Mouse (Mus musculus) liver, postnatal 0 days (tissue): ENCODE results near the gene Fxr1.

Source experiments
- CTCF ChIP-seq: sonication (generic); IDR thresholded peaks from 2 replicates; pipeline ENCODE4 v1.5.1; 2016; ENCODE audit warnings: antibody characterized with exemption, low read depth
- EP300 ChIP-seq: IDR thresholded peaks from 2 replicates; pipeline ENCODE4 v1.6.1; 2016; ENCODE audit warnings: antibody characterized with exemption, low read depth, mild to moderate bottlenecking

GRCm38 (mm10) chr3:34107631-34108030 is 87.9 kb downstream of the Fxr1 start:
- TF ChIP-seq EP300 = no peak
- no peak for TF ChIP-seq CTCF
